Mouse (Mus musculus): ENCODE measurements around the gene Ostn. TPM values are rescaled to one million over a fixed set of nuclear protein-coding genes. Genes with fewer than 3 reads are reported as not detected.

Ostn gene
- polyA plus RNA-seq, 1 experiment = 0.05 TPM

- no peak for TF ChIP-seq CTCF (IDR thresholded peaks at IDR 0.05; ENCODE audit: borderline replicate concordance, extremely low read depth, insufficient read depth, insufficient read length)
- TF ChIP-seq POLR2A (IDR thresholded peaks at IDR 0.05; ENCODE audit: borderline replicate concordance, extremely low read depth, insufficient read depth, insufficient read length, poor library complexity, severe bottlenecking) = no peak
- DNase-seq (ENCODE audit: low read depth) = no peak
Observed at GRCm38 (mm10) chr16:27387634-27388611, 80.6 kb downstream of the Ostn start.

DNA sequence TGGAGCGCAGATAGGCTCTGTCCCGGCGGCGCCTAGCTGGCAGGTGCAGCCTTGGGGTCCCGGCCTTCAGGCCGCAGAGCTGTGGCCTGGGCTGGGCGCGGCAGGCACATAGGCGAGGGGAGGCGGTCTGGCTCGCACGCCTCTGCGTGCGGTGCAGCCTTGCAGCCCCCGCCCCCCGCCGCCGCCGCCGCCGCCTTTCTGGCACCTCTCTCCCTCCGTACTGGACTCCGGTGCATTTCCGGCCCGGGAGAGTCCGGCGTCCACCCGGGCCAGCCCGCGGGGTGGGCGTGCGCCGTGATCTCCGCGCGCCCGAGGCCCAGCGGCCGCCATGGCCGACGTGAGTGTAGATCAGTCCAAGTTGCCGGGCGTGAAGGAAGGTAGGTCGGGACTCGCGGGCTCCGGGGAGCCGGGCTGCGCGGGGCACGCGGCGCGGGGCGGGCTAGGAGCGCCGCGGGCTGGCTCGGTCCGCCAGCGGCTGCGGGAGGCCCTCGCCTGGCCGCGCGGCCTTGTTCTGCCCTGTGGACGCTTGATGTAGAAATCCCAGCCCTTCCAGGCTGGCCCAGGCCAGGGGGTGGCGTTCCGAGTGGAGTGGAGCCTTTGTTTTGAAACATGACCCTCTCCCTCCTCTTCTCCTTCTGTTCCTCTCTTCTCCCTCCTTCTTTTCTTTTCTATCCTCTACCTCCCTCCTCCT lies 81.6 kb downstream of the Ostn start, which contains the start of gene Ccdc50:
Gene Ccdc50 (plus strand): TSS at position 109 of the 691 bp plus-strand sequence.
- TF ChIP-seq POLR2A (IDR thresholded peaks at IDR 0.05; ENCODE audit: borderline replicate concordance, extremely low read depth, insufficient read depth, insufficient read length, poor library complexity, severe bottlenecking) (peak; percentile 69), CTCF (IDR thresholded peaks at IDR 0.05; ENCODE audit: borderline replicate concordance, extremely low read depth, insufficient read depth, insufficient read length) (no peak)
- peak; percentile 93 for DNase-seq (ENCODE audit: low read depth)

DNA sequence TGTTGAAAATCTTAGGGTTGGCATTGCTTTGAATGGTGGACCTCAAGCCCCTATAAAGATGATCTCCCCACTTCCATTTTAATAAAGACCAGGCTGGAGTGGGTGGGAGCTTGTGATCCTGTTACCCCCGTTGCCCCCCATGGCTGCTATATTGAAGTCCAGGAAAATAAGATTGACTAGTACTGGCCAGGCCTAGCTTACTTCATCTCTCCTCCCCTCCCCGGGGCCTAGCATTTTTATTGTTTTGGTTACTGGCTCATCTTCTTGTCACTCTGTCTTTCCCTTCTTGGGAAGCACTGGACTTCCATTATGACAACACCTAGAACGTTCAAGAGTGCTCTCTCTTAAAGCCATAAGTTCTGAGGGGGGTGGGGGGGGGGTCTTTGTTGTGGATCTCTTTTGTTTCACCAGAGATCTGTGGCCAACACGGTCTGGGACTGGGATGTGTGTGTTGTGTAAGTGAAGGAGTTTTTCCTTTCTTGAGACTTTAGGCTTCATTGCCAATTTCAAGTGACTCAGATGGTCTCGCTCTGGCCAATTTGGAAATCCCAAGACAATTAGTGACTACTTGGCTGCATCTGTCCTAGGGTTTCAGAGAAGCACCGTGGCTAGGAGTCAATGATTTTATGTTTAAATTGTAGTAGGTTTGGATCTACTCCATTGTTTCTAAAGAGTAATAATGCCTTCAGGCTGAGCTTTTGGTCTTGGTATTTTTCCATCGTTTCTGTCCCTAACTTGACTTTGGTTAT lies 82.4 kb downstream of the Ostn start:
- TF ChIP-seq POLR2A (IDR thresholded peaks at IDR 0.05; ENCODE audit: borderline replicate concordance, extremely low read depth, insufficient read depth, insufficient read length, poor library complexity, severe bottlenecking) (no peak), CTCF (IDR thresholded peaks at IDR 0.05; ENCODE audit: borderline replicate concordance, extremely low read depth, insufficient read depth, insufficient read length) (no peak)

DNA sequence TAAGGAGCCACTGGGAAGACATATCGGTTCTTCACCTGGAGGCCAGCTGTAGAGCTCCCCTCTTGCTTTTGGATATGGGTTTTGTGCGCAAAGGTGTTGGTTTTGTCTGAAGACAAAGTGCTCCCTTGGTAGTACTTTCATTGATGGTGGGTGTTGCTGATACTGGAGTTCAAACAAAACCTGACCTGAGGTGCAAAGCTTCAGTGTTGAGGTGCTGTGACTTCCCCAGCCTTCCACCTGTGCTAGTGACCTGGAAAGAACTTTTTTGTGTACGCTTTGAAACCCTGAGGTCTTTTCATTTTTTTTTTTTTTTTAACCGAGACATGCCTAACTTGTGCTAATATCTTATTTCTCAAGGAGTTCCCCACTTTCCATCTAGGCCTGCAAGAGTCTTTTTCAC lies 83.0 kb downstream of the Ostn start:
- no peak for DNase-seq (ENCODE audit: low read depth)
- TF ChIP-seq CTCF (IDR thresholded peaks at IDR 0.05; ENCODE audit: borderline replicate concordance, extremely low read depth, insufficient read depth, insufficient read length) (no peak), POLR2A (IDR thresholded peaks at IDR 0.05; ENCODE audit: borderline replicate concordance, extremely low read depth, insufficient read depth, insufficient read length, poor library complexity, severe bottlenecking) (no peak)

More for the DNA sequence above, 82.4 kb downstream of the Ostn start:
- DNase-seq (ENCODE audit: low read depth) = peak; percentile 59

- TF ChIP-seq POLR2A (IDR thresholded peaks at IDR 0.05; ENCODE audit: borderline replicate concordance, extremely low read depth, insufficient read depth, insufficient read length, poor library complexity, severe bottlenecking) = no peak
- TF ChIP-seq CTCF (IDR thresholded peaks at IDR 0.05; ENCODE audit: borderline replicate concordance, extremely low read depth, insufficient read depth, insufficient read length) = no peak
- no peak for DNase-seq (ENCODE audit: low read depth)
Observed at GRCm38 (mm10) chr16:27391845-27392244, 84.6 kb downstream of the Ostn start.

- no peak for DNase-seq (ENCODE audit: low read depth)
- TF ChIP-seq POLR2A (IDR thresholded peaks at IDR 0.05; ENCODE audit: borderline replicate concordance, extremely low read depth, insufficient read depth, insufficient read length, poor library complexity, severe bottlenecking) (no peak), CTCF (IDR thresholded peaks at IDR 0.05; ENCODE audit: borderline replicate concordance, extremely low read depth, insufficient read depth, insufficient read length) (no peak)
Observed at GRCm38 (mm10) chr16:27395251-27396037, 88.2 kb downstream of the Ostn start.

- TF ChIP-seq CTCF (IDR thresholded peaks at IDR 0.05; ENCODE audit: borderline replicate concordance, extremely low read depth, insufficient read depth, insufficient read length) (no peak), POLR2A (IDR thresholded peaks at IDR 0.05; ENCODE audit: borderline replicate concordance, extremely low read depth, insufficient read depth, insufficient read length, poor library complexity, severe bottlenecking) (no peak)
- DNase-seq (ENCODE audit: low read depth) = no peak
Observed at GRCm38 (mm10) chr16:27396951-27397350, 89.7 kb downstream of the Ostn start.

DNA sequence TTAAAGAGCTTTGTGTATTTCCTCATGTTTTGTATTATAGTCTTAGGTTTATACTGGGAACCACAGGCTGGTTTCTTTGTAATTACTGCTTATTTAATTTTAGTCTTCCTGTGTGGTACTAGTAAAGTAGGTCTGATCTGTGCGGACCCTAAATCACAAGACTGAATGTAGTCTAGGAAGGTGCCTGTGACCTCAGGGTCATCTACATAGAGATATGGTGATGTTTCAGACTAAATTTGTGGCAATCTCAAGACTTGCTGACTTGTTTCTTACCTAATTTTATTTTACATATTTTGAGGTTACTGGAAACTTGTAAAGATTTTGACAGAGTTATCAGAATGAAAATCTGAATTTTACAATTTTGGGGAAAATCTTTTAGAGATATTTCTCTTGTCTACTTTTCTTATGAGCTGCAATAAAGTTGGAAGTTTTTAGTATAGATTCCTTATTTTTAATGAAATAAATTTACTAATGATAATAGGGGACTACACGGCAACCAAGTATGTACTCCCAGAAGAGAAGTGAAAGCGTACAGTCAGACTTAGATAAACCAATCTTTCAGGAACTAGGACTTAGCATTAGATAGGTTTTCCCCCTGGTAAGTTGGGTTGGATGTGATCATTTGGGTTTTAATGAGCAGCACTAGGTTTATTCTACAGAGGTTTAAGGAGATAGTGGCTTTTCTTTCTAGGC lies 91.9 kb downstream of the Ostn start:
- no peak for DNase-seq (ENCODE audit: low read depth)
- no peak for TF ChIP-seq CTCF (IDR thresholded peaks at IDR 0.05; ENCODE audit: borderline replicate concordance, extremely low read depth, insufficient read depth, insufficient read length)
- no peak for TF ChIP-seq POLR2A (IDR thresholded peaks at IDR 0.05; ENCODE audit: borderline replicate concordance, extremely low read depth, insufficient read depth, insufficient read length, poor library complexity, severe bottlenecking)

- no peak for DNase-seq (ENCODE audit: low read depth)
- TF ChIP-seq CTCF (IDR thresholded peaks at IDR 0.05; ENCODE audit: borderline replicate concordance, extremely low read depth, insufficient read depth, insufficient read length) (no peak), POLR2A (IDR thresholded peaks at IDR 0.05; ENCODE audit: borderline replicate concordance, extremely low read depth, insufficient read depth, insufficient read length, poor library complexity, severe bottlenecking) (no peak)
Observed at GRCm38 (mm10) chr16:27399719-27400253, 92.5 kb downstream of the Ostn start.

Other genes starting within 250 kb of the Ostn start
- gene Uts2b, start 62.8 kb downstream of the Ostn start, polyA plus RNA-seq (2012; rRNA removed) = 0.69 and 1.9 TPM in 2 replicates
- gene Ccdc50, start 81.4 kb downstream of the Ostn start, polyA plus RNA-seq (2012; rRNA removed) = 51.6 and 56.3 TPM in 2 replicates

All from brain, embryonic 14.5 days (tissue).